Mouse (Mus musculus) G1E (cell line): ENCODE measurements around the gene Kremen1.

Source experiments
- CTCF ChIP-seq: IDR thresholded peaks from 2 replicates; pipeline ENCODE4 v1.5.1; 2012; ENCODE audit warnings: low read depth, low read length, inconsistent platforms, mixed read lengths
- GATA1 ChIP-seq: IDR thresholded peaks from 2 replicates; pipeline ENCODE4 v1.6.1; 2012; ENCODE audit warnings: borderline replicate concordance, low read length, inconsistent platforms, mixed read lengths
- GATA2 ChIP-seq: IDR thresholded peaks from 2 replicates; pipeline ENCODE4 v1.6.1; 2012; ENCODE audit warnings: low read depth, low read length, inconsistent platforms, borderline replicate concordance
- TAL1 ChIP-seq: conservative IDR thresholded peaks from 2 replicates; pipeline ENCODE4 v1.6.1; 2012; ENCODE audit warnings: low read depth, low read length, inconsistent platforms, mixed read lengths

GRCm38 (mm10) chr11:5257151-5257862 is 4.1 kb downstream of the Kremen1 start:
- no peak for TF ChIP-seq CTCF
- TF ChIP-seq GATA1 = no peak
- no peak for TF ChIP-seq TAL1
- TF ChIP-seq GATA2 = no peak
